Mouse (Mus musculus): ENCODE measurements at regions not wholly inside any gene's neighbourhood (a gene's known extent, or its start where the extent isn't known, plus 50 kb on each side); places are given as distances from the start of the nearest gene placed in this dataset.

DNA sequence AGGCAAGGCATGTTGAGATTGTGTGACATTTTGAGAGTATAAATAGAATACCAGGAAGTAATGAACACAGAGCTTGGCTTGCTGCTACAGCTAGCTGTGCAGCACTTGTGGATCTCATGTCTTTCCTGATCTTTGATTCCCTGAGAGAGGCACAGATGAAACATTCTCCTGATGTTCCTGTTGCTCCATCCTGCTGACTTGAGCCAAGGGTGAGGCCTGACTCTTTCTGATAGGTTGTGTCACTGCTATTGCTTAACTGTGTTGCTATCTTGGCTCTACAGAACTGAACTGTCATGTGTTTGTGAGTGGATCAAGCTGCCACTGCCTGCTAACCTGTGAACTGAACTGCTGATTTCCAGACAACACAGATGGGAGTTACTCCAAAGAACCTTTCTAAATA lies 344.5 kb upstream of the Robo1 start:
- peak; percentile 72 for DNase-seq

DNA sequence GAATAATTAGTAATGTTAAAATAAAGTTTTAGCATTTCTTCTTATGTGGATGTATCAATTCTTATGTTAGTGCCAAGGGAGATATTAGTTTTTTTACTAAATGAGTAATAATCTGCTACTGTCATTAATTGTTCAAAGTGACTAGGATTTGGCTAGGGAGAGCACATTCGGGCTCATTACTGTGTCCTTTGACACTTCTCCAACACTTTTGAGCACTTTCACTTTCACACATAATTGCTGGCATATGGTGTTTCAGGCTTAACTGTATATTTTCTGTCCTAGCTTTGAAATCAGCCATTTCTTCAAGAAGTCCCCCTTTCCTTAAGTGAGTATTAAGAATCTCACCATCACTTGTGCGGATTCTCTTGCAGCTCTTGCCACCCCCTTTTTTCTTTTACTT lies 334.3 kb upstream of the Robo1 start:
- no peak for DNase-seq

DNA sequence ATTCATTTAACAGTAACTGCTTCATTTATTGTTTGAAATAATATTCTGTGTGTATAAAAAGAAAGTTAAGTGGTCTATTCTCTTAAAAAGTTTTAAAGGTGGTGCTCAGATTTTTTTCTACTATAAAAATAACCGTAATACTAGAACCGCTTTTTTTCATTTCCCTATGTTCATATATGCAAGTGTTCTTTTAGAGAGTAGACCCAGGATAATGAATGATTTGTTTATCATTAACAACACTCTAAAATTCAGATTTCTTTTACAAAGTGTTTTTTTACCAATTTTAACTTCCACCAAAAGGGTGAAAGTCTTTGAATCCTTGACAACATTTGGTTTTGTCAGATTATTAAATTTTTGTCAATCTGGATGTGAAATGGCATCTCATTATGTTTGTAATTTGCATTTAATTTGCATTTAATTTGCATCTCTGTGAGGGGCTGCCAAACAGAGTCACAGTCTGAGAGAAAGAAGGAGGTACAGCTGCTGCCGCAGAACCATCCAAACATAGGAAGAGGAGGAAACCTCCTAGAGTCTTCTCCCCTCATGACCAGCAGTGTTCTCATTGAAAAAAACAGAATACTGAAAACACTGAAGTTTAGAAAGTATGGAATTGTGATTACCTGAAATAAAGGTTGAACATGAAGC lies 310.4 kb upstream of the Robo1 start:
- no peak for DNase-seq

- no peak for DNase-seq
Measured at GRCm38 (mm10) chr16:72027404-72028215, 280.5 kb upstream of the Robo1 start.

GRCm38 (mm10) chr16:72028216-72028610 lies 279.9 kb upstream of the Robo1 start:
- DNase-seq, result no peak

DNA sequence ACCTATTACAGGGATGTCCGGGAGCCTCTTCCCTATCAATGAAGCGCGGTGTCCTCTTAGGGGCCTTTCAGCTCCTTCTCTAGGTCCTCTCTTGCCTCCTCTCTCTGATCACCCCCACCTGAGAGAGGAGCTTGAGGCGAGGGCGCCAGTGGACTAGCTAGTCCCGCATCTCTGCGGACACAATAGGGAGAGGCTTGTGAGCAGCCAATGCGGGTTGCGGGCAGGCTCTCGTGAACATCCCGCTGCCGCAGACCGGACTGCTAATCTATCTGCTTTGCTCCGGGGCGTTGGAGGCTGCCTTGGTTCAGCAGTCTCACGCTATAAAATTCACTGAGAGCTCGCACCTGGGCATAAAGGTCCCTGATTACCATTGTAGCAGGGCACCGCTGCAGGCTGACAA lies 279.3 kb upstream of the Robo1 start:
- no peak for DNase-seq

- no peak for DNase-seq
Measured at GRCm38 (mm10) chr16:72029273-72029672, 278.8 kb upstream of the Robo1 start.

DNA sequence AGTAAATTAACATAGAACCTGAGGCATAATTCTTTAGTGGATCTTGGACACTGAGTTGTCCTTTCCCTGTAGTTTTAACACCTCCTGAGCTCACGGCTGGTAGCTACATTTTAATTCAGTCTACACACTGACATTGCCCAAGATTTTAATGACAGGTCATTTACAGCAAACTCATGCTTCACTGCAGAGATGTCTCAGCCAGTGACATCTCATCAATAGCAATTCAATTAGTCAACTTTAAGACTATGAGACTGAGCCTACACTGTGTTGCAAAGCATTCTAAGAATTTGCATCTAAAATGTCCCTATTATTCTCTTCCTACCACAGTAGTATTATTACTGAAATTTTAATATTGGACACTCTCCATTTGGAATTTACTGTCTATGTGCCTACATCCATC lies 239.9 kb upstream of the Robo1 start:
- DNase-seq, result no peak

- no peak for DNase-seq
Measured at GRCm38 (mm10) chr16:72069581-72069980, 238.5 kb upstream of the Robo1 start.

GRCm38 (mm10) chr16:72071756-72072471 lies 236.2 kb upstream of the Robo1 start:
- no peak for DNase-seq

DNA sequence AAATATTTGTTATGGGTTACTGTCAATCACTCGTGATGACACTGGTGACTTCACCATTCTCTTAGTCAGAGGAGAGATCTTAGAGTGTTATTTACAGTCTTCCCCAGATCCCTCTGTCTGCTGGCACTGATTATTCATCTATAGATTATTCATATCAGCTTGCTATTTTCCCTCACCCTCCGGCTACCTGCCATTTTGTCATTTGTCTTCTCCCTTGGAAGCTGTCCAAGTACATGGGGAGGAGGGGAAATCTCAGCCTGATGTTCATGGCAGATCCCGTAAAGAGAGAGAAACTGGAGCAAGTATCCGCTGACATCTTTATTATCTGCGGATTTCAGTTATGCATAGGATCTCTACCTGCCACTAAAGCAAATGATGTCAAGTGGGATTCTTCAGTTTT lies 222.9 kb upstream of the Robo1 start:
- DNase-seq, result no peak

GRCm38 (mm10) chr16:72088053-72088452 lies 220.1 kb upstream of the Robo1 start:
- DNase-seq, result no peak

GRCm38 (mm10) chr16:72088916-72089315 lies 219.2 kb upstream of the Robo1 start:
- DNase-seq, result no peak

All from heart, adult 11 months (tissue).